Mouse (Mus musculus): ENCODE results near the gene Dctn2. TPM values are rescaled to one million over a fixed set of nuclear protein-coding genes. Genes with fewer than 3 reads are reported as not detected.

The Dctn2 gene
- polyA plus RNA-seq, 1 experiment from 2014 or later: 206 TPM

Other genes starting within 250 kb of the Dctn2 start
- 80.7 and 86.0 TPM in 2 replicates for gene Tsfm, start 235.5 kb upstream of the Dctn2 start, polyA plus RNA-seq (2014; fragmentation: Nextera tagmentation; extraction: Ambion mirVana)
- gene Mettl1, start 225.0 kb upstream of the Dctn2 start, polyA plus RNA-seq (2014; fragmentation: Nextera tagmentation; extraction: Ambion mirVana): 36.5 and 37.4 TPM in 2 replicates
- 0.06 and 0.11 TPM in 2 replicates for gene Eef1akmt3, start 224.9 kb upstream of the Dctn2 start, polyA plus RNA-seq (2014; fragmentation: Nextera tagmentation; extraction: Ambion mirVana)
- gene Cyp27b1, start 218.1 kb upstream of the Dctn2 start, polyA plus RNA-seq (2014; fragmentation: Nextera tagmentation; extraction: Ambion mirVana): not detected in 2 replicates
- gene March9, start 206.2 kb upstream of the Dctn2 start, polyA plus RNA-seq (2014; fragmentation: Nextera tagmentation; extraction: Ambion mirVana): 3.2 and 3.7 TPM in 2 replicates
- gene Cdk4, start 202.8 kb upstream of the Dctn2 start, polyA plus RNA-seq (2014; fragmentation: Nextera tagmentation; extraction: Ambion mirVana): 2,818 and 2,848 TPM in 2 replicates
- 98.6 and 117 TPM in 2 replicates for gene Tspan31, start 196.1 kb upstream of the Dctn2 start, polyA plus RNA-seq (2014; fragmentation: Nextera tagmentation; extraction: Ambion mirVana)
- gene Agap2, start 191.1 kb upstream of the Dctn2 start, polyA plus RNA-seq (2014; fragmentation: Nextera tagmentation; extraction: Ambion mirVana): 0.66 and 0.89 TPM in 2 replicates
- gene Os9, start 145.2 kb upstream of the Dctn2 start, polyA plus RNA-seq (2014; fragmentation: Nextera tagmentation; extraction: Ambion mirVana): 43.1 and 49.7 TPM in 2 replicates
- 8.1 and 9.4 TPM in 2 replicates for gene B4galnt1, start 101.1 kb upstream of the Dctn2 start, polyA plus RNA-seq (2014; fragmentation: Nextera tagmentation; extraction: Ambion mirVana)
- gene Slc26a10, start 85.7 kb upstream of the Dctn2 start, polyA plus RNA-seq (2014; fragmentation: Nextera tagmentation; extraction: Ambion mirVana): 0.51 and 0.58 TPM in 2 replicates
- 25.8 and 28.2 TPM in 2 replicates for gene Arhgef25, start 76.3 kb upstream of the Dctn2 start, polyA plus RNA-seq (2014; fragmentation: Nextera tagmentation; extraction: Ambion mirVana)
- gene Dtx3, start 70.6 kb upstream of the Dctn2 start, polyA plus RNA-seq (2014; fragmentation: Nextera tagmentation; extraction: Ambion mirVana): 130 and 138 TPM in 2 replicates
- gene Pip4k2c, start 54.8 kb upstream of the Dctn2 start, polyA plus RNA-seq (2014; fragmentation: Nextera tagmentation; extraction: Ambion mirVana): 10.3 and 11.4 TPM in 2 replicates
- gene Kif5a, start 3.0 kb upstream of the Dctn2 start, polyA plus RNA-seq (2014; fragmentation: Nextera tagmentation; extraction: Ambion mirVana): 26.3 and 31.1 TPM in 2 replicates
- gene Mbd6, start 22.6 kb downstream of the Dctn2 start, polyA plus RNA-seq (2014; fragmentation: Nextera tagmentation; extraction: Ambion mirVana): 12.3 and 16.3 TPM in 2 replicates
- gene Mars, start 45.4 kb downstream of the Dctn2 start, polyA plus RNA-seq (2014; fragmentation: Nextera tagmentation; extraction: Ambion mirVana): 185 and 187 TPM in 2 replicates
- gene Arhgap9, start 55.6 kb downstream of the Dctn2 start, polyA plus RNA-seq (2014; fragmentation: Nextera tagmentation; extraction: Ambion mirVana): 1.1 and 1.4 TPM in 2 replicates
- gene Gli1, start 75.6 kb downstream of the Dctn2 start, polyA plus RNA-seq (2014; fragmentation: Nextera tagmentation; extraction: Ambion mirVana): 3.1 and 4.1 TPM in 2 replicates
- gene Inhbe, start 88.0 kb downstream of the Dctn2 start, polyA plus RNA-seq (2014; fragmentation: Nextera tagmentation; extraction: Ambion mirVana): not detected in 2 replicates
- not detected in 2 replicates for gene Inhbc, start 104.1 kb downstream of the Dctn2 start, polyA plus RNA-seq (2014; fragmentation: Nextera tagmentation; extraction: Ambion mirVana)
- gene R3hdm2, start 114.0 kb downstream of the Dctn2 start, polyA plus RNA-seq (2014; fragmentation: Nextera tagmentation; extraction: Ambion mirVana): 27.0 and 27.7 TPM in 2 replicates
- 0.10 and 0.14 TPM in 2 replicates for gene Stac3, start 235.3 kb downstream of the Dctn2 start, polyA plus RNA-seq (2014; fragmentation: Nextera tagmentation; extraction: Ambion mirVana)
- gene Ndufa4l2, start 248.6 kb downstream of the Dctn2 start, polyA plus RNA-seq (2014; fragmentation: Nextera tagmentation; extraction: Ambion mirVana): 3.6 and 5.7 TPM in 2 replicates

All from midbrain, embryonic 11.5 days (tissue).